In genomic region chr1:136394506-136394905, GRCm38 (mm10) we compare ENCODE assay signal across 8 mouse cellular contexts. TPM values are rescaled to one million over a fixed set of nuclear protein-coding genes. Genes with fewer than 3 reads are reported as not detected.
DNase-seq lines count a peak whose midpoint lies in the region; ATAC-seq lines count a peak whose summit lies in the region.

No protein-coding gene starts in this region.

- peak; percentile 26 to 40 for DNase-seq in cerebellum, postnatal 14 days
- DNase-seq in cerebellum, adult 18-20 months, result no peak
- DNase-seq in induced T-regulatory cell, adult 2 months (ENCODE audit: low read depth), result peak; percentile 46
- no peak for DNase-seq in testis, postnatal 14 days (ENCODE audit: low spot score)

- peak; percentile 77; the same call in 1 of the 2 replicates for ATAC-seq in common myeloid progenitor, adult 5-6 weeks (replicated peaks; ENCODE audit: low read depth, poor library complexity, severe bottlenecking)
- ATAC-seq in granulocyte monocyte progenitor cell, adult 5-6 weeks (replicated peaks; ENCODE audit: poor library complexity, severe bottlenecking), result 0 out of 2 replicates have a peak, but pooled peaks have one; percentile 44
- ATAC-seq in megakaryocyte progenitor cell, adult 5-6 weeks (replicated peaks; ENCODE audit: poor library complexity), result peak; percentile 76
- ATAC-seq in monocyte, adult 5-6 weeks (replicated peaks; ENCODE audit: insufficient number of reproducible peaks, low FRiP score, low TSS enrichment, poor library complexity, severe bottlenecking), result no peak

RNA-seq across cellular contexts. Expression of gene Ddx59, which starts 20.6 kb away (rescaled TPM):
- 10.0 and 11.6 TPM in 2 replicates for total RNA-seq in common myeloid progenitor, adult 5-6 weeks (2017)
- 6.1 and 8.4 TPM in 2 replicates for total RNA-seq in granulocyte monocyte progenitor cell, adult 5-6 weeks (2014; fragmentation: Nextera tagmentation)
- total RNA-seq in granulocyte monocyte progenitor cell, adult 5-6 weeks (2017), result 9.7 and 13.0 TPM in 2 replicates
- 7.2 and 9.8 TPM in 2 replicates for total RNA-seq in megakaryocyte progenitor cell, adult 5-6 weeks (2015)
- 8.4 and 11.8 TPM in 2 replicates for total RNA-seq in megakaryocyte progenitor cell, adult 5-6 weeks (2017)
- total RNA-seq in monocyte, adult 5-6 weeks (2017), result 12.1 to 24.9 TPM (median 14.9 TPM) in 3 replicates

RNA-seq across cellular contexts. Expression of gene Camsap2, which starts 48.6 kb away (rescaled TPM):
- 25.4 and 27.8 TPM in 2 replicates for total RNA-seq in common myeloid progenitor, adult 5-6 weeks (2017)
- 3.3 and 4.6 TPM in 2 replicates for total RNA-seq in granulocyte monocyte progenitor cell, adult 5-6 weeks (2014; fragmentation: Nextera tagmentation)
- total RNA-seq in granulocyte monocyte progenitor cell, adult 5-6 weeks (2017), result 6.1 and 9.6 TPM in 2 replicates
- 8.6 and 8.7 TPM in 2 replicates for total RNA-seq in megakaryocyte progenitor cell, adult 5-6 weeks (2015)
- total RNA-seq in megakaryocyte progenitor cell, adult 5-6 weeks (2017), result 11.5 and 12.8 TPM in 2 replicates
- 25.1 to 39.6 TPM (median 31.9 TPM) in 3 replicates for total RNA-seq in monocyte, adult 5-6 weeks (2017)

Comparison
In these comparisons a context has a peak if more than half of its experiments do, and no peak if none do; other contexts are left out.
1. DNase-seq: peak in cerebellum, postnatal 14 days (2 of 2) and induced T-regulatory cell, adult 2 months (single experiment); none in cerebellum, adult 18-20 months (0 of 2) and testis, postnatal 14 days (single experiment).